Mouse (Mus musculus) spleen, postnatal 10 days (tissue): ENCODE measurements around the gene Chst10.

Source experiments
- DNase-seq, 2 experiments: peaks; one replicate each; pipeline ENCODE4 v3.0.0; 2021 to 2022; ENCODE audit warnings: low spot score in 2 of 2

The Chst10 gene

GRCm38 (mm10) chr1:38869398-38870195 lies 28.4 kb downstream of the Chst10 start:
- no peak for DNase-seq

GRCm38 (mm10) chr1:38866242-38866641 lies 31.7 kb downstream of the Chst10 start:
- DNase-seq: no peak

- no peak for DNase-seq
Observed at GRCm38 (mm10) chr1:38864341-38864740, 33.6 kb downstream of the Chst10 start.

GRCm38 (mm10) chr1:38862213-38862612 lies 35.7 kb downstream of the Chst10 start:
- peak in 1 of 2 experiments; percentile 53 for DNase-seq

- DNase-seq: no peak
Observed at GRCm38 (mm10) chr1:38860867-38861524, 37.0 kb downstream of the Chst10 start.

- DNase-seq: no peak
Observed at GRCm38 (mm10) chr1:38860207-38860606, 37.8 kb downstream of the Chst10 start.

GRCm38 (mm10) chr1:38856196-38856595 lies 41.8 kb downstream of the Chst10 start:
- DNase-seq: peak; percentile 10 to 64

- no peak for DNase-seq
Observed at GRCm38 (mm10) chr1:38852250-38852649, 45.7 kb downstream of the Chst10 start.

- no peak for DNase-seq
Observed at GRCm38 (mm10) chr1:38850650-38851049, 47.3 kb downstream of the Chst10 start.

- no peak for DNase-seq
Observed at GRCm38 (mm10) chr1:38848451-38849289, 49.3 kb downstream of the Chst10 start.

- no peak for DNase-seq
Observed at GRCm38 (mm10) chr1:38847975-38848374, 50.0 kb downstream of the Chst10 start.

- no peak for DNase-seq
Observed at GRCm38 (mm10) chr1:38843275-38843674, 54.7 kb downstream of the Chst10 start.

- no peak for DNase-seq
Observed at GRCm38 (mm10) chr1:38842861-38843260, 55.1 kb downstream of the Chst10 start.

- no peak for DNase-seq
Observed at GRCm38 (mm10) chr1:38839944-38840343, 58.0 kb downstream of the Chst10 start.

GRCm38 (mm10) chr1:38836477-38836872 lies 61.5 kb downstream of the Chst10 start, which contains the start of gene Lonrf2:
Gene Lonrf2 (minus strand): TSS chr1:38836711.
- DNase-seq: no peak

- DNase-seq: no peak
Observed at GRCm38 (mm10) chr1:38835568-38836476, 62.1 kb downstream of the Chst10 start.

- DNase-seq: peak in 1 of 2 experiments; percentile 25
Observed at GRCm38 (mm10) chr1:38834899-38835298, 63.1 kb downstream of the Chst10 start.

- no peak for DNase-seq
Observed at GRCm38 (mm10) chr1:38824926-38825325, 73.0 kb downstream of the Chst10 start.

GRCm38 (mm10) chr1:38823851-38824250 lies 74.1 kb downstream of the Chst10 start:
- no peak for DNase-seq

- DNase-seq: no peak
Observed at GRCm38 (mm10) chr1:38819691-38820090, 78.3 kb downstream of the Chst10 start.

GRCm38 (mm10) chr1:38817671-38818070 lies 80.3 kb downstream of the Chst10 start:
- no peak for DNase-seq
